Mouse (Mus musculus): ENCODE results near the gene Prkch. TPM values are rescaled to one million over a fixed set of nuclear protein-coding genes. Genes with fewer than 3 reads are reported as not detected.

The Prkch gene
- total and polyA plus RNA-seq, 2 experiments from 2014 or later, result 10.4 to 16.7 TPM

- 89% methylated on average over 10 of the region's 10 CpGs for WGBS
- no peak for DNase-seq
Measured at GRCm38 (mm10) chr12:73718036-73718435, 133.4 kb downstream of the Prkch start.

GRCm38 (mm10) chr12:73719816-73720215 lies 135.2 kb downstream of the Prkch start:
- Histone ChIP-seq H3K4me1 (ENCODE audit: insufficient read depth) (no peaks in the 10 kb centered on the region), H3K4me2 (ENCODE audit: low read depth) (no peak overlapping the region), H3K9ac (no peak overlapping the region), H3K9me3 (ENCODE audit: low read length) (no peaks in the 10 kb centered on the region), H3K4me3 (ENCODE audit: low read depth, low read length) (no peak overlapping the region), H3K27me3 (ENCODE audit: insufficient read depth, low read length) (no peaks in the 10 kb centered on the region), H3K36me3 (ENCODE audit: insufficient read depth) (no peaks in the 10 kb centered on the region), H3K27ac (ENCODE audit: low read depth, low read length) (no peak overlapping the region)
- no peak for ATAC-seq
- DNase-seq, result no peak
- TF ChIP-seq CTCF (IDR thresholded peaks at IDR 0.05; ENCODE audit: low read depth), result no peak

More at GRCm38 (mm10) chr12:73718036-73718435, 133.4 kb downstream of the Prkch start:
- no peak overlapping the region for H3K4me2 ChIP-seq (ENCODE audit: low read depth)
- no peaks in the 10 kb centered on the region for H3K4me1 ChIP-seq (ENCODE audit: insufficient read depth)
- H3K9me3 ChIP-seq (ENCODE audit: low read length), result no peaks in the 10 kb centered on the region
- no peak overlapping the region for H3K9ac ChIP-seq
- no peak for ATAC-seq
- H3K4me3 ChIP-seq (ENCODE audit: low read depth, low read length), result no peak overlapping the region
- no peak overlapping the region for H3K27ac ChIP-seq (ENCODE audit: low read depth, low read length)
- H3K36me3 ChIP-seq (ENCODE audit: insufficient read depth), result no peaks in the 10 kb centered on the region
- TF ChIP-seq CTCF (IDR thresholded peaks at IDR 0.05; ENCODE audit: low read depth), result no peak
- no peaks in the 10 kb centered on the region for H3K27me3 ChIP-seq (ENCODE audit: insufficient read depth, low read length)

- H3K9me3 ChIP-seq (ENCODE audit: low read length), result no peaks in the 10 kb centered on the region
- ATAC-seq, result no peak
- WGBS, result 96% methylated on average over 2 of the region's 2 CpGs
Measured at GRCm38 (mm10) chr12:73720466-73720865, 135.9 kb downstream of the Prkch start.

GRCm38 (mm10) chr12:73722060-73722459 lies 137.5 kb downstream of the Prkch start:
- no peak overlapping the region for H3K4me2 ChIP-seq (ENCODE audit: low read depth)
- ATAC-seq, result no peak
- H3K27ac ChIP-seq (ENCODE audit: low read depth, low read length), result no peak overlapping the region
- DNase-seq, result no peak
- no peaks in the 10 kb centered on the region for H3K4me1 ChIP-seq (ENCODE audit: insufficient read depth)
- H3K9me3 ChIP-seq (ENCODE audit: low read length), result no peaks in the 10 kb centered on the region
- 61% methylated on average over 3 of the region's 3 CpGs for WGBS
- H3K36me3 ChIP-seq (ENCODE audit: insufficient read depth), result no peaks in the 10 kb centered on the region
- no peak overlapping the region for H3K4me3 ChIP-seq (ENCODE audit: low read depth, low read length)
- H3K27me3 ChIP-seq (ENCODE audit: insufficient read depth, low read length), result no peaks in the 10 kb centered on the region
- H3K9ac ChIP-seq, result no peak overlapping the region
- no peak for TF ChIP-seq CTCF (IDR thresholded peaks at IDR 0.05; ENCODE audit: low read depth)

More at GRCm38 (mm10) chr12:73720466-73720865, 135.9 kb downstream of the Prkch start:
- Histone ChIP-seq H3K27me3 (ENCODE audit: insufficient read depth, low read length) (no peaks in the 10 kb centered on the region), H3K9ac (no peak overlapping the region), H3K4me3 (ENCODE audit: low read depth, low read length) (no peak overlapping the region), H3K27ac (ENCODE audit: low read depth, low read length) (no peak overlapping the region), H3K4me1 (ENCODE audit: insufficient read depth) (no peaks in the 10 kb centered on the region), H3K4me2 (ENCODE audit: low read depth) (no peak overlapping the region), H3K36me3 (ENCODE audit: insufficient read depth) (no peaks in the 10 kb centered on the region)
- DNase-seq, result no peak
- TF ChIP-seq CTCF (IDR thresholded peaks at IDR 0.05; ENCODE audit: low read depth), result no peak

- H3K36me3 ChIP-seq (ENCODE audit: insufficient read depth), result no peaks in the 10 kb centered on the region
- ATAC-seq (no peak), DNase-seq (no peak)
- no peak overlapping the region for H3K4me3 ChIP-seq (ENCODE audit: low read depth, low read length)
- H3K4me2 ChIP-seq (ENCODE audit: low read depth), result no peak overlapping the region
- WGBS, result 85% methylated on average over 4 of the region's 4 CpGs
- no peak for TF ChIP-seq CTCF (IDR thresholded peaks at IDR 0.05; ENCODE audit: low read depth)
- H3K9ac ChIP-seq, result no peak overlapping the region
- no peaks in the 10 kb centered on the region for H3K4me1 ChIP-seq (ENCODE audit: insufficient read depth)
- no peaks in the 10 kb centered on the region for H3K9me3 ChIP-seq (ENCODE audit: low read length)
- H3K27me3 ChIP-seq (ENCODE audit: insufficient read depth, low read length), result no peaks in the 10 kb centered on the region
- no peak overlapping the region for H3K27ac ChIP-seq (ENCODE audit: low read depth, low read length)
Measured at GRCm38 (mm10) chr12:73723067-73723466, 138.5 kb downstream of the Prkch start.

- H3K36me3 ChIP-seq (ENCODE audit: insufficient read depth), result no peaks in the 10 kb centered on the region
- no peak overlapping the region for H3K27ac ChIP-seq (ENCODE audit: low read depth, low read length)
- H3K27me3 ChIP-seq (ENCODE audit: insufficient read depth, low read length), result no peaks in the 10 kb centered on the region
- DNase-seq, result no peak
- ATAC-seq, result no peak
- TF ChIP-seq CTCF (IDR thresholded peaks at IDR 0.05; ENCODE audit: low read depth), result no peak
- no peak overlapping the region for H3K9ac ChIP-seq
- no peaks in the 10 kb centered on the region for H3K9me3 ChIP-seq (ENCODE audit: low read length)
- H3K4me3 ChIP-seq (ENCODE audit: low read depth, low read length), result no peak overlapping the region
- 96% methylated on average over 10 of the region's 10 CpGs for WGBS
- H3K4me2 ChIP-seq (ENCODE audit: low read depth), result no peak overlapping the region
- no peaks in the 10 kb centered on the region for H3K4me1 ChIP-seq (ENCODE audit: insufficient read depth)
Measured at GRCm38 (mm10) chr12:73723887-73724286, 139.3 kb downstream of the Prkch start.

- H3K4me1 ChIP-seq (ENCODE audit: insufficient read depth), result no peaks in the 10 kb centered on the region
- H3K27me3 ChIP-seq (ENCODE audit: insufficient read depth, low read length), result no peaks in the 10 kb centered on the region
- H3K9me3 ChIP-seq (ENCODE audit: low read length), result no peaks in the 10 kb centered on the region
- no peak overlapping the region for H3K27ac ChIP-seq (ENCODE audit: low read depth, low read length)
- DNase-seq (no peak), ATAC-seq (no peak)
- H3K36me3 ChIP-seq (ENCODE audit: insufficient read depth), result no peaks in the 10 kb centered on the region
- TF ChIP-seq CTCF (IDR thresholded peaks at IDR 0.05; ENCODE audit: low read depth), result no peak
- H3K4me3 ChIP-seq (ENCODE audit: low read depth, low read length), result no peak overlapping the region
- no peak overlapping the region for H3K9ac ChIP-seq
- 88% methylated on average over 9 of the region's 9 CpGs for WGBS
- no peak overlapping the region for H3K4me2 ChIP-seq (ENCODE audit: low read depth)
Measured at GRCm38 (mm10) chr12:73725825-73726604, 141.4 kb downstream of the Prkch start.
